Mouse (Mus musculus) myocyte (in vitro differentiated cells): ENCODE measurements at regions not wholly inside any gene's neighbourhood (a gene's known extent, or its start where the extent isn't known, plus 50 kb on each side); places are given as distances from the start of the nearest gene placed in this dataset.

Experiments used
- MAX ChIP-seq: IDR thresholded peaks from one replicate; pipeline ENCODE4 v1.6.1; 2011; ENCODE audit warnings: low read depth, mild to moderate bottlenecking, control low read depth
- MYOD1 ChIP-seq, 3 experiments: IDR thresholded peaks; one replicate each; pipeline ENCODE4 v1.6.1; 2011; ENCODE audit warnings: control low read depth in 2 of 3, low read depth in 2 of 3, mild to moderate bottlenecking in 2 of 3, moderate library complexity in 1 of 3; ENCODE audit not compliant: insufficient read length in 2 of 3, control insufficient read depth in 1 of 3
- MYOG ChIP-seq, 3 experiments: IDR thresholded peaks; one replicate each; pipeline ENCODE4 v1.6.1; 2011; ENCODE audit warnings: control low read depth in 2 of 3, low read depth in 2 of 3, mild to moderate bottlenecking in 2 of 3; ENCODE audit not compliant: insufficient read length in 2 of 3, control insufficient read depth in 1 of 3, insufficient read depth in 1 of 3
- POLR2A ChIP-seq: IDR thresholded peaks from one replicate; pipeline ENCODE4 v1.6.1; 2011; ENCODE audit warnings: low read depth, mild to moderate bottlenecking, control low read depth, moderate library complexity; ENCODE audit not compliant: insufficient read length
- POLR2AphosphoS2 ChIP-seq: IDR thresholded peaks from one replicate; pipeline ENCODE4 v1.6.1; 2011; ENCODE audit warnings: low read depth, control low read depth; ENCODE audit not compliant: insufficient read length
- REST ChIP-seq: IDR thresholded peaks from one replicate; pipeline ENCODE4 v1.6.1; 2011; ENCODE audit warnings: mild to moderate bottlenecking, control low read depth, moderate library complexity; ENCODE audit not compliant: insufficient read depth, insufficient read length
- TCF12 ChIP-seq: IDR thresholded peaks from one replicate; pipeline ENCODE4 v1.6.1; 2011; ENCODE audit warnings: mild to moderate bottlenecking, control low read depth; ENCODE audit not compliant: poor library complexity, insufficient read depth, severe bottlenecking
- USF1 ChIP-seq: IDR thresholded peaks from one replicate; pipeline ENCODE4 v1.6.1; 2011; ENCODE audit warnings: low read depth, mild to moderate bottlenecking, control low read depth, moderate library complexity

DNA sequence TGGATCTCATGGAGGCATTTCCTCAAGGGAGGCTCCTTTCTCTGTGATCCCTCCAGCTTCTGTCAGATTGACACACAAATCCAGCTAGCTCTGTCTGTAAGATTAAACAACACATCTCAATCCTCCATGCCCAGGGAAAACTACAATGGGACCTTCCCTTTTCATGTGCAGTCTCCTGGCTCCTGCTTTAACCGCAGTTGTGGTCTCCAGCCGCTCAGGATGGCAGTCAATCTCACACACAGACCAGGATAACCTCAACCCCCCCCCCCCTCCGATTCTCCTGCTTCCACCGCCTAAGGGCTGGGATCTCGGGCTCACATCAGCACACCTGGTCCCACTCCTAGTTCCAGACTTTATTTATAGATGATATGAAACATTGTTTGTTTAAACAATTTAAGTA, 66.1 kb upstream of the Slc34a2 start:
- TF ChIP-seq MAX (no peak), POLR2A (no peak), USF1 (no peak), MYOD1 (IDR thresholded peaks at IDR 0.05; ENCODE audit: control insufficient read depth in 1 of 3, insufficient read length in 2 of 3, low read depth in 2 of 3) (no peak), TCF12 (no peak), POLR2AphosphoS2 (no peak), REST (no peak), MYOG (IDR thresholded peaks at IDR 0.05; ENCODE audit: control insufficient read depth in 1 of 3, insufficient read depth in 1 of 3, insufficient read length in 2 of 3, low read depth in 2 of 3) (no peak)
